Mouse (Mus musculus) kidney, postnatal 10 days (tissue): Measurements from ENCODE around the gene Spon1.

Experiments used
- DNase-seq: peaks from one replicate; pipeline ENCODE4 v3.0.0; 2021; ENCODE audit warnings: mixed read lengths

Gene Spon1

GRCm38 (mm10) chr7:114011726-114012443 lies 246.1 kb downstream of the Spon1 start:
- no peak for DNase-seq

GRCm38 (mm10) chr7:114016001-114016949 lies 250.5 kb downstream of the Spon1 start:
- DNase-seq = no peak

- peak; percentile 50 for DNase-seq
Measured at GRCm38 (mm10) chr7:114018861-114019260, 253.1 kb downstream of the Spon1 start.

- peak; percentile 35 for DNase-seq
Measured at GRCm38 (mm10) chr7:114020057-114020703, 254.4 kb downstream of the Spon1 start.

- DNase-seq = peak; percentile 83
Measured at GRCm38 (mm10) chr7:114020704-114021093, 254.9 kb downstream of the Spon1 start.

- DNase-seq = no peak
Measured at GRCm38 (mm10) chr7:114026923-114027322, 261.1 kb downstream of the Spon1 start.

GRCm38 (mm10) chr7:114027406-114027805 lies 261.6 kb downstream of the Spon1 start:
- no peak for DNase-seq

- no peak for DNase-seq
Measured at GRCm38 (mm10) chr7:114028828-114029227, 263.0 kb downstream of the Spon1 start.

- DNase-seq = peak; percentile 47
Measured at GRCm38 (mm10) chr7:114029596-114029995, 263.8 kb downstream of the Spon1 start.

GRCm38 (mm10) chr7:114037237-114037636 lies 271.4 kb downstream of the Spon1 start:
- no peak for DNase-seq

- no peak for DNase-seq
Measured at GRCm38 (mm10) chr7:114041349-114041748, 275.6 kb downstream of the Spon1 start.

- no peak for DNase-seq
Measured at GRCm38 (mm10) chr7:114042973-114043928, 277.5 kb downstream of the Spon1 start.

- DNase-seq = no peak
Measured at GRCm38 (mm10) chr7:114043929-114044549, 278.2 kb downstream of the Spon1 start.

- no peak for DNase-seq
Measured at GRCm38 (mm10) chr7:114045814-114046213, 280.0 kb downstream of the Spon1 start.

- DNase-seq = no peak
Measured at GRCm38 (mm10) chr7:114053720-114054119, 287.9 kb downstream of the Spon1 start.

- DNase-seq = no peak
Measured at GRCm38 (mm10) chr7:114058166-114058565, 292.4 kb downstream of the Spon1 start.

GRCm38 (mm10) chr7:114058927-114059441 lies 293.2 kb downstream of the Spon1 start:
- no peak for DNase-seq

GRCm38 (mm10) chr7:114060445-114060844 lies 294.6 kb downstream of the Spon1 start:
- DNase-seq = no peak

GRCm38 (mm10) chr7:114062451-114062850 lies 296.7 kb downstream of the Spon1 start:
- DNase-seq = no peak

- no peak for DNase-seq
Measured at GRCm38 (mm10) chr7:114063534-114063933, 297.7 kb downstream of the Spon1 start.

- DNase-seq = no peak
Measured at GRCm38 (mm10) chr7:114063966-114064365, 298.2 kb downstream of the Spon1 start.
